Mouse (Mus musculus) brain, embryonic 14.5 days (tissue): Measurements from ENCODE around the gene Il4i1.

Source experiments
- CTCF ChIP-seq: fragments of 200-500 bp; IDR thresholded peaks from 2 replicates; pipeline ENCODE4 v1.5.1; 2012; ENCODE audit warnings: inconsistent platforms, mild to moderate bottlenecking, moderate library complexity, borderline replicate concordance; ENCODE audit not compliant: insufficient read depth, insufficient read length; ENCODE audit errors: extremely low read depth
- POLR2A ChIP-seq: fragments of 200-500 bp; IDR thresholded peaks from 2 replicates; pipeline ENCODE4 v1.6.1; 2012; ENCODE audit warnings: mild to moderate bottlenecking, inconsistent platforms, borderline replicate concordance; ENCODE audit not compliant: poor library complexity, insufficient read depth, insufficient read length, severe bottlenecking; ENCODE audit errors: extremely low read depth

DNA sequence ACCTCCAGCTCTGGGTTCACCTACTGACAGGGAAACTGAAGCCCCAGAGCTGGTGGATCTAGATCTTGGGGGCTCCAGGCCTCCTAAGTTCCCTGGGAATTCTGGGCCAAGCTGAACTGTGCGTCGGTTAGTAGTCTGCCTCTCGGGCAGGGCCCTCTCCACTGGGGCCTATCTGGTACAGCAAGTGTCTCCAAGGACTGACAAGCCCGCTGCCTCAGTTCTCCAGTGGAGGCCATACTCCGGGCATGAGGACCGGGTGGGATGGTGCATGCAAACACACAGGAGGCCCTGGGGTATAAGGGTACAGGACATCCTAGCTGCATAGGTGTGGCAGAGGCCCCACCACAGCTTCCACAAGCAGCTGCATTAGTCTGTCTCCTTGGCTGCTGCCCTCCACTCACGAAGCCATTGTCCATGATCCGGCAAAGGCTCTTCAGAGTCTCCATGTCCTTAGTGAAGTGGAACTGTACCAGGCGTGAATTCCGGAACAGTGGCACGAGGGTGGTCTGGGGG, 47.9 kb downstream of the Il4i1 start:
- TF ChIP-seq POLR2A (no peak), CTCF (no peak)
